Mouse (Mus musculus): ENCODE measurements around the gene Atf6. TPM values are rescaled to one million over a fixed set of nuclear protein-coding genes. Genes with fewer than 3 reads are reported as not detected.

Gene Atf6
- total and polyA plus RNA-seq, 3 experiments, result 11.7 to 16.4 TPM; not detected in 1

DNA sequence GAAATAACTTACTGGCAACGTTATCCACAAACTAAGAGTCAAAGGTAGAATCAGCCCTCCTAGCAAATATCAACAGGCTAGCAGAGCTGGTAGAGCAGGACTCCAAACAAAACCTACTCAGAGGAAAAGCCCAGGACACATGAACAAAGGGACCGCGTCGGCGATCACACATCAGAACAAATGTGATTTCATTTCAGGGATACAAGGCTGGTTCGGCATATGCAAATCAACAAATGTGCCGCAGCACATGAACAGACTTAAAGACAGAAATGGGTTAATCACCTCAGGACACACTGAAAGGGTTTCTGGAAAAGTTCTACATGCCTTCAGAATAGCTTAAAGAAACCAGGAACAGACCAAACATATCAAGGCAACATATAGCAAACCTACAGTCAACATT lies 155.8 kb downstream of the Atf6 start:
- no peak overlapping the region for H3K4me3 ChIP-seq (ENCODE audit: control insufficient read depth in 1 of 2, insufficient read depth in 1 of 2, low read depth in 2 of 2, low read length in 2 of 2)
- no peaks in the 10 kb centered on the region for H3K27me3 ChIP-seq (ENCODE audit: control insufficient read depth in 1 of 2, insufficient read depth in 2 of 2, low read length in 2 of 2)
- DNase-seq (ENCODE audit: low read depth, low spot score), result no peak
- H3K4me1 ChIP-seq (ENCODE audit: control insufficient read depth in 1 of 2, insufficient read depth in 2 of 2, low read length in 2 of 2), result peaks cover 0 to 10% of the 10 kb centered on the region in 2 experiments; a peak in 2 of 4 replicates
- H3K9me3 ChIP-seq (replicated peaks; ENCODE audit: insufficient read depth, low read length), result no peaks in the 10 kb centered on the region
- H3K9ac ChIP-seq (ENCODE audit: control insufficient read depth, low read depth, low read length, poor library complexity, severe bottlenecking), result no peak overlapping the region
- H3K27ac ChIP-seq (ENCODE audit: control insufficient read depth, low read depth, low read length), result no peak overlapping the region
- H3K36me3 ChIP-seq (ENCODE audit: control insufficient read depth in 1 of 2, insufficient read depth in 2 of 2, low read length in 2 of 2), result peaks cover 0 to 10% of the 10 kb centered on the region in 2 experiments; a peak in 2 of 4 replicates
- H3K79me2 ChIP-seq (ENCODE audit: control insufficient read depth, insufficient read depth, low read length, poor library complexity), result no peaks in the 10 kb centered on the region
- no peak for TF ChIP-seq MYC (IDR thresholded peaks at IDR 0.05; ENCODE audit: low read depth, low read length)
- no peak for TF ChIP-seq EP300 (IDR thresholded peaks at IDR 0.05; ENCODE audit: low read depth in 1 of 2, low read length in 2 of 2)
- TF ChIP-seq CTCF (IDR thresholded peaks at IDR 0.05 in 2 of 3, conservative IDR thresholded peaks at IDR 0.05 in 1 of 3; ENCODE audit: control insufficient read depth in 1 of 3, insufficient read depth in 1 of 3, low read depth in 2 of 3, low read length in 3 of 3, poor library complexity in 1 of 3, severe bottlenecking in 1 of 3), result no peak
- no peak for TF ChIP-seq MYB (IDR thresholded peaks at IDR 0.05; ENCODE audit: low read depth, low read length)
- no peak for TF ChIP-seq ZMIZ1 (IDR thresholded peaks at IDR 0.05; ENCODE audit: low read depth, low read length)
- TF ChIP-seq ZNF384 (IDR thresholded peaks at IDR 0.05; ENCODE audit: low read depth, low read length), result no peak
- no peak for TF ChIP-seq POLR2A (IDR thresholded peaks at IDR 0.05; ENCODE audit: control insufficient read depth in 1 of 2, insufficient read depth in 1 of 2, low read depth in 1 of 2, low read length in 2 of 2, poor library complexity in 1 of 2)
- TF ChIP-seq USF1 (IDR thresholded peaks at IDR 0.05; ENCODE audit: low read depth, low read length), result no peak

- no peak for DNase-seq (ENCODE audit: low read depth, low spot score)
- Histone ChIP-seq H3K9ac (ENCODE audit: control insufficient read depth, low read depth, low read length, poor library complexity, severe bottlenecking) (no peak overlapping the region), H3K9me3 (replicated peaks; ENCODE audit: insufficient read depth, low read length) (no peaks in the 10 kb centered on the region), H3K27me3 (ENCODE audit: control insufficient read depth in 1 of 2, insufficient read depth in 2 of 2, low read length in 2 of 2) (no peaks in the 10 kb centered on the region), H3K36me3 (ENCODE audit: control insufficient read depth in 1 of 2, insufficient read depth in 2 of 2, low read length in 2 of 2) (peaks cover 0 to 10% of the 10 kb centered on the region in 2 experiments; a peak in 2 of 4 replicates), H3K4me3 (ENCODE audit: control insufficient read depth in 1 of 2, insufficient read depth in 1 of 2, low read depth in 2 of 2, low read length in 2 of 2) (no peak overlapping the region), H3K79me2 (ENCODE audit: control insufficient read depth, insufficient read depth, low read length, poor library complexity) (no peaks in the 10 kb centered on the region), H3K27ac (ENCODE audit: control insufficient read depth, low read depth, low read length) (no peak overlapping the region), H3K4me1 (ENCODE audit: control insufficient read depth in 1 of 2, insufficient read depth in 2 of 2, low read length in 2 of 2) (peaks cover 0 to 10% of the 10 kb centered on the region in 2 experiments; a peak in 2 of 4 replicates)
- TF ChIP-seq SMC3 (IDR thresholded peaks at IDR 0.05; ENCODE audit: low read depth, low read length), result no peak
- no peak for TF ChIP-seq POLR2AphosphoS5 (IDR thresholded peaks at IDR 0.05; ENCODE audit: borderline replicate concordance, low read depth, low read length)
- TF ChIP-seq MEF2A (IDR thresholded peaks at IDR 0.05; ENCODE audit: extremely low read depth, insufficient replicate concordance, low read depth, low read length, poor library complexity, severe bottlenecking), result no peak
- TF ChIP-seq USF1 (IDR thresholded peaks at IDR 0.05; ENCODE audit: low read depth, low read length), result no peak
- TF ChIP-seq ZNF384 (IDR thresholded peaks at IDR 0.05; ENCODE audit: low read depth, low read length), result no peak
- TF ChIP-seq E2F4 (IDR thresholded peaks at IDR 0.05; ENCODE audit: borderline replicate concordance, low read depth, low read length), result no peak
- TF ChIP-seq ZKSCAN1 (IDR thresholded peaks at IDR 0.05; ENCODE audit: low read depth, low read length), result no peak
- no peak for TF ChIP-seq UBTF (IDR thresholded peaks at IDR 0.05; ENCODE audit: borderline replicate concordance, insufficient read depth, low read depth, low read length)
- TF ChIP-seq TAL1 (IDR thresholded peaks at IDR 0.05; ENCODE audit: low read length), result no peak
- no peak for TF ChIP-seq USF2 (IDR thresholded peaks at IDR 0.05; ENCODE audit: borderline replicate concordance in 1 of 2, insufficient read depth in 1 of 2, low read depth in 1 of 2, low read length in 2 of 2)
- no peak for TF ChIP-seq MXI1 (IDR thresholded peaks at IDR 0.05; ENCODE audit: low read depth, low read length)
- TF ChIP-seq MAZ (IDR thresholded peaks at IDR 0.05; ENCODE audit: low read depth, low read length), result no peak
- no peak for TF ChIP-seq MYB (IDR thresholded peaks at IDR 0.05; ENCODE audit: low read depth, low read length)
- no peak for TF ChIP-seq SIN3A (IDR thresholded peaks at IDR 0.05; ENCODE audit: low read length)
- no peak for TF ChIP-seq CHD1 (IDR thresholded peaks at IDR 0.05; ENCODE audit: low read depth, low read length)
Observed at GRCm38 (mm10) chr1:170709969-170710368, 157.6 kb downstream of the Atf6 start.

Measured in MEL (cell line).